Mouse (Mus musculus) adrenal gland, postnatal 14 days (tissue): ENCODE data around the gene Mrpl9. TPM values are rescaled to one million over a fixed set of nuclear protein-coding genes. Genes with fewer than 3 reads are reported as not detected.

Experiments used
- total RNA-seq: library from RNA; stranded (reverse); gene quantifications from 2 replicates; pipeline ENCODE4 v1.2.3, GENCODE M21; 2021

Gene Mrpl9
- total RNA-seq, 1 experiment from 2014 or later = 87.6 TPM

Other genes with a start within 250 kb of the Mrpl9 start
- gene Gm5286, start 246.6 kb upstream of the Mrpl9 start, total RNA-seq = not detected in 2 replicates
- not detected in 2 replicates for gene Gm4778, start 179.3 kb upstream of the Mrpl9 start, total RNA-seq
- 9.9 and 10.2 TPM in 2 replicates for gene Them4, start 133.2 kb upstream of the Mrpl9 start, total RNA-seq
- gene Them5, start 101.2 kb upstream of the Mrpl9 start, total RNA-seq = not detected in 2 replicates
- gene C2cd4d, start 80.9 kb upstream of the Mrpl9 start, total RNA-seq = 0.41 and 0.56 TPM in 2 replicates
- gene Rorc, start 70.5 kb upstream of the Mrpl9 start, total RNA-seq = 21.3 and 26.3 TPM in 2 replicates
- 0.44 and 0.83 TPM in 2 replicates for gene Lingo4, start 44.8 kb upstream of the Mrpl9 start, total RNA-seq
- gene Tdrkh, start 30.0 kb upstream of the Mrpl9 start, total RNA-seq = 10.7 and 10.9 TPM in 2 replicates
- not detected in 2 replicates for gene Oaz3, start 597 bp downstream of the Mrpl9 start, total RNA-seq
- gene Celf3, start 35.0 kb downstream of the Mrpl9 start, total RNA-seq = 21.8 and 28.1 TPM in 2 replicates
- 4.0 and 4.4 TPM in 2 replicates for gene Riiad1, start 37.0 kb downstream of the Mrpl9 start, total RNA-seq
- gene Snx27, start 139.4 kb downstream of the Mrpl9 start, total RNA-seq = 35.7 and 37.5 TPM in 2 replicates
- gene Gm10972, start 199.8 kb downstream of the Mrpl9 start, total RNA-seq = not detected in 2 replicates
- gene Tuft1, start 215.6 kb downstream of the Mrpl9 start, total RNA-seq = 7.1 and 7.4 TPM in 2 replicates